Mouse (Mus musculus) heart, postnatal 36 days (tissue): ENCODE data around the gene Son. TPM values are rescaled to one million over a fixed set of nuclear protein-coding genes. Genes with fewer than 3 reads are reported as not detected.

Experiments used
- DNase-seq, 2 experiments: peaks; one replicate each; pipeline ENCODE4 v3.0.0; 2021 to 2022
- intact Hi-C: fragments of 180-260 bp; cut with DNase I; formaldehyde crosslinking; loops from one replicate; pipeline ENCODE4 v1.15.1; 2025
- total RNA-seq, 2 experiments: library from RNA; stranded (reverse); gene quantifications; 2 replicates each; pipeline ENCODE4 v1.2.3; 2021

Gene Son
- total RNA-seq, 2 experiments from 2014 or later, result 129 to 154 TPM

DNA sequence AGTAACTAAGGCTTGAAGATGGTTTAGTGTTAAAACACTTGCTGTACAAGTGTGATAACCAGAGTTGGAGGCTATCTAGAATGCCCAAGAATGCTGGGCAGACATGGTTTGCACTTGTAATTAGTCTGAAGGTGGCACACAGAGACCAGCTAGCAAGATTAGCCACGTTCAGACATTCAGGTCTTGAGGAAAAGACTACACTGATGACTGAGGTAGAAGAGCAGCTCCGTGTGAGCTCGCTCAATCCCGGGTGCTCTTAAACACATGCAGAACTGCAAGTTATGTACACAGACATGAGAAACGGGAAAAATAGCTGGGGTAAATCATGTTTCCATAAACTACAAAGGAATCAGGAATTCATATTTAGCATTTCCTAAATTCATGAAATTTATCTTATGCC, 33.4 kb downstream of the Son start:
- DNase-seq, result no peak
- intact Hi-C loops, result no loop called here

DNA sequence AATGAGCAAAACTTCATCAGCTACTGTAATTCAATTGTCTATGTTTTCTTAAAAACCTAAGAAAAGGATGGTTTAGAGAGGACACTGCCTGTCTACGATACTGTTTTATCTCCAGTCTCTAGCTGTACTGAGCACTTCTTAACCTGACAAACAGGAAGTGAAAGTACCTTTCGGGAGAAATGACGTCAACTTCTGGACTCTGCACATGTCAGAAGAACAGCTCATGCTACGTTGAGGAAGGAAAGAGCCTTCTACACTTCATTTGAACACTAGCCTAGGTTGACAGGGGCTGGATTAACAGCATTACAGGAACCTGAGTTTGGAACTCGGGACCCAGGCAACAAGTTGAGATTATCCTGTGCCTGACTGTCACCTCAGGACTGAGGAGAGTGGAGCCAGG, 38.2 kb downstream of the Son start:
- no peak for DNase-seq

DNA sequence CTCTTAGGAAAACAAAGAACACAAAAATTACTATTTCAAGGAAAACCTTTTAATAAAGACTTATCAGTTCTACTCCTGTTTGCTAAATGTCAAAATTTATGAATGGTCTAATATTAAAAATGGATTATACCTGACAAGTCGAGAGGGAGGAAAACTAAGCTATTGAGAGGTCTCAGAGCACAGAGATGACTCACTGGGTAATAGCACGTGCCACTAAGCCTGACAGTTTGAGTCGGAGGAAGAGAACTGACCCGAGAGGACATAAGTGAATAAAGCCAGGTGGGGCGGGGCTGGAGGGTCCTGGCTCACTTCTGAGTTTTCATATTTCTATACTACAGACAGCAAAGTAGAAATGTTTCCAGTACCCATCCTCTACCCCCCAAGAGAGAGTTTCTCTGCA, 39.1 kb downstream of the Son start:
- DNase-seq, result no peak
- intact Hi-C loops, result loop anchor here (5.0 kb wide), 1 partner anchor 39 kb away; the partner anchor contains the start of genes Gart and Son

More for the DNA sequence above, 38.2 kb downstream of the Son start:
- intact Hi-C loops, result loop anchor here (5.0 kb wide), 1 partner anchor 38 kb away; the partner anchor contains the start of genes Gart and Son

DNA sequence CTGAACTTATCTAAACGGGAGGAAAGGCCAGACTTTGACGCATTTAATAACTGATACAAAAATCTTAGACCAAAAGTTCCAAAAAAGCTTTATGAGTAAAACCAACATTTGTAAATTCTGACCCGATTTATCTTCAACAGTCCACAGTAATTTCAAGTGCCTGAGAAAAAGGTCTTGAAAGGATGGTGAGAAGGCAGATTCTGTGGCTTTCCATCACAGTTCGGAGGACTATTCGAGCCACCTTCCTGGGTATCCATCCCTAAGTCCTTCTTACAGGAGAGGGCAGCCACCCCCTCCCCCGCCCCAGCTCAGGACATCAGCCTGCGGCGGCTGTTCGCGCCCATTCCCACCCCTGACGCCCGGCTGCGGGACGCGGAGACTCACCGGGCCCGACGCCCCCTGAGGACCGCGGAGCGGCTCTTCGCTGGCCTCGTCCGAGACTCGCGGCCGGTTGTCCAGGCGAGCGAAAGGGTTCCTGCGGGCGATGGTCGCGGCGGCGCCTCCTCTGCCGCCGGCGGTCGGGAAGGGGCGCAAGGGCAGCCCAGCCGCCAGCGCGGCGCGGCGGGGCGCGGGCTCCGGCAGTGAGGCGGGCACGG, 40.8 kb downstream of the Son start:
- intact Hi-C loops, result loop anchor here (5.0 kb wide), 1 partner anchor 41 kb away; the partner anchor contains the start of genes Gart and Son

DNA sequence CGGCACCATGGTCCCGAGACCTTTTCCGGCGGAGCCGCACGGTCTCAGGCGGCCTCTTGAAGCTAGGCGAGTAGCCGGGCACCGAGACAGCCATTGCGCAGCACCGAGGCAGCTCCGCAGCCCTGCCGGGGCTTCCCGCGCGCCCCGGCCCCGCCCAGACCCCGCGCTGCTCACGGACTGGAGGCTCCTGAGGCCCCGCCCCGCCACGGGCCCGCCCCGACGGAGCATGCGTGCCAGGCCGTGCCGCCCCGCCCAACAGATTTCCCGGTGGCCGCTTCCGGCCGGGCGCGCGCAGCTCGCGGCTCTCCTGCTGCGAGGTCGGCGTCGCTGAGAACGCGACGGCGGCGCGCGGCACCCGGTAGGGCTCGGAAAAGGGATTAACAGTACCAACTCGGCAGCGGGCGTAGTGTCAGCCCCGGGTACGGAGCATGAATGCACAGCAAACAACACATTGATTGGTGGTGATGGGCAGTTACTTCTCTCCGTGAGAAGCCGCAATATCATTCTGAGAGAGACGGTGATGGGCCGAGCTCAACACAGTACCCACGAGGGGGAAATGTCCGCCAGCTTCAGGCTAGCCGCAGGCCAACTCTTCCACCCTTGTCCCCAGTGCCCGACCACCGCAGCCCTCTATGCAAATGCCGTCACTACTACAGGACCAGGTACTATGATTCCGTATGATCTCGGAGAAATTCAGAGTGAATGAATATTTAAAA, 41.5 kb downstream of the Son start, which contains the start of gene Donson:
TSS of gene Donson (minus strand) at position 152 of the 716 bp plus-strand sequence.
- DNase-seq, result peak; percentile 94 to 95
- intact Hi-C loops, result loop anchor here (5.0 kb wide), 1 partner anchor 41 kb away; the partner anchor contains the start of genes Gart and Son

More for the DNA sequence above, 40.8 kb downstream of the Son start:
- DNase-seq, result no peak

DNA sequence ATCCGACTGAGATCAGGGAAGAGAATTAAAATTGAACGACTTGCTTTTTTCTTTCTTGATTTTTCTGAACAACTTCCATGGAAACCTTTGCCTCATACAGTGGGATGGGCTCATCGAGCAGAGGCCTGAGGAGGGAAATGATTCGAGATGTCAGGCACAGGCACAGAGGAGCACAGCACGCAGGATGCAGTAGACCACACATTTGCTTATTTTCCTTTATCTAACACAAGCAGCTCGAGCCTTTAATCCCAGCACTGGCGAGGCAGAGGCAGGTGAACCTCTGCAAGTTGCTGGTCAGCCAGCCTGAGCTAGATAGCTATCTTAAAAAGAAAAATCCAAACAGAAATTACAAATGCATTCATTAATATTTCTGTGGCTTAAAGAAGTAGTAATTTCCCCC, 42.5 kb downstream of the Son start:
- no peak for DNase-seq
- intact Hi-C loops, result loop anchor here (5.0 kb wide), 1 partner anchor 42 kb away; the partner anchor contains the start of genes Gart and Son

DNA sequence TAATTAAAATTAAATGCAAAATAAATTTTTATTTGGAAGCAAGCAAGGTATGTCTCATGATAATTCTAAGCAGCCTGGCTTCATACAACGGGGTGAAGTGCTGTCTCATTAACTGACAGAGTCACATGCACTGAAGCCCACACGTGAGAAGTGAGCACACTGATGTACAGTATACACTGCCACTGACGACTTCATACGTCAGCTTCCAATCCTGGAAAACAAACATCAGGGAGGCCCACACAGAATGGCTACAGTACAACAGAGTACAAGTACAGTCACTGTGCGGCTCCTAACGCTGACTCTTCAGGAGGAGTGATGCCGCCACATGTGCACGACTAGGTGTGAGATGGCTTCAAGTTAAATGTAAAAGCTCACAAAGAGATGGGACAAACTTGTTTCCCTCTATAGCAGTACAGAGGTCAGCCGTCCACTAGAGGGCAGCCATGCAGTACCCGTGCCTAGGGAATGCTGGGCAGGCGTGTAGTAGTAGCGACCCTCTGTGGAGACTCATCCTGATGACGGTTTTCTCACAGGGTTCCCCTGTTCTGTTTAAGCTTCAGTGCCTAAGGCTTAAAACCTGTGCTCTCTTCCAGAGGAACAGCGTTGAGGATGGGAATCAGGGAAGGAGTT, 47.3 kb downstream of the Son start:
- peak; percentile 68 to 81 for DNase-seq
- intact Hi-C loops, result loop anchor here (2.0 kb wide), 1 partner anchor 222 kb away; no protein-coding TSS in a partner anchor

DNA sequence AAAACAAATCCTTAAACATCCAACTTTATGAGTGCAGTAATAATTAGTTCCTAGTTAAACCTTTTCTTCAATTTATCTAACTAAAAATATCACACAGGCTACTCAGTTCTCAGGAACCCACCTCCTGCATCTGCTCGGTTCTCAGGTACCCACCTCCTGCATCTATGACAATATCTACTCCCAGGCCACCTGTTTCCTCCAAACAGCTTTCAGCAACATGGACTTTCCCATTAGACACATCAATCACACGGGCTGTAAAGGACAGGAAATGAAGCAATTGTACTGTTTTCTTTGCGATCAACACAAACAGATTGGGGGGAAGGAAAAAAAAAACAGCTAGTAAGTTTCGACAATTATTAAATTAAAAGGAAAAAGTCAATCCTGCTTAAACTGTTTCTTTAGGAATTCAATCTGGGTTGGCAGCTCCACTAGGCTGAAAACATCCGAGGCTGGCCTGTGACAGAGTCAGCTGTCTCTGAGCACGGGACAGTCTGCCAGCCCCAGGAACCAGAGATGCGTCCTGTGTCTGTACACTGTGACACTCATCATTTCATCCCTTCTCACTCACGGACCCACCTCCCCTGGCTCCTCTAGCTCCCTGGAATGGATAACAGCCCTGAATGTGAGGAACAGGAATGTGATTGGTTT, 47.9 kb downstream of the Son start:
- intact Hi-C loops, result loop anchor here (2.0 kb wide), 1 partner anchor 222 kb away; no protein-coding TSS in a partner anchor
- no peak for DNase-seq

DNA sequence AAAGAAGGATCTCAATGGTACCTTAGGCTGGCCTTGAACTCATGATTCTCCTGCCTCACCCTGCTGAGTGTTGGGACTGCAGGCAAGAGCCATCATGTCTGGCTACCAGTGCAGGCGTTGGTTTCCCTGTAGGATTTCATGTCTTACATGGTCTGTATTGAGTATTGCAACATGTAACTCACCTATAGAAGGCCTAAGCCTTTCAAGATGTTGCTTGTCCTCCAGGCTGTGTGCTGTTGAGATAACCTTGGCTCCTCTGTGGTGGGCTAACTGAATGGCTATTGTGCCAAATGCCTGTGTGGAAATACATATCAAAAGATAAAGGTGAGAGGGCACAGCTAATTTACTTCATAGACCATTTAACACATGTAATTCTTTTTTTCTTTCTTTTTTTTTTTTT, 51.7 kb downstream of the Son start:
- intact Hi-C loops, result no loop called here
- no peak for DNase-seq

DNA sequence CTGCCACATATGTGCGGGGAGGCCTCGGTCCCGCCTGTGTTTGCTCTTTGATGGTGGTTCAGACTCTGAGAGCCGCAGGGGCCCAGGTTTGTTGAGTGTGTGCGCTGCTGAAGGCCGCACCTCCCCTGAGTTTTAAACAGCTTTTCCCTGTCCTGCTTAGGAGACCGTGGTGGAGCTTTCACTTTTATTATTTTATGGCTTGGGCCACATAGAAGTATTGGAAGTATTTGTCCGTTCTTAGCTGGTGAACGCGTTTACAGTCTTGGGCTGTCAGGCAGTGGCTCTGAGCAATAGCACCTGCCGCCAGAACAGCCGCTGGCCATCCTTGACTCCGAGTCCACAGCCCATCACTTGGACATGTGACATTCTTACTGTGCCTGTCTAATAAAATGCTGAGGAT, 54.6 kb downstream of the Son start:
- no peak for DNase-seq
- intact Hi-C loops, result no loop called here

DNA sequence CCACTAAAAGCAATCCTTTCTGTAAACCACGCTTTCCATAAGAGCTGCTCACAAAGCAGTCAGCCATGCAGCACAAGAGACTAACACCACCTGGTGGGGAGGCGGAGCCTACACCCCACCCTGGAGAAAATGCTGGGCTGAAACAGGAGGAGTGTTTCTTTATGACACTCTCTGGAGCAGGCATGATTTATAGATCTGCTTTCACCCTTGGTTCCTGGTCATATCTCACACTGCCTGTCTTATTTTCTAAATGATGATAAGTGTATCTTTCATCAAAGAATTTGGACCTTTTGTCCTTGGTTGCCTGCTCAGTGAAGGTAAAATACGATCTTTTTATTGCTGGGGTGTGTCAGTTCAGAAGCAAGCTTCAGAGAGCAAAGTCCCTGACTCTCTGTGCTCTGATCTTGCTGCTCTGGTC, 55.5 kb downstream of the Son start:
- intact Hi-C loops, result no loop called here
- no peak for DNase-seq

DNA sequence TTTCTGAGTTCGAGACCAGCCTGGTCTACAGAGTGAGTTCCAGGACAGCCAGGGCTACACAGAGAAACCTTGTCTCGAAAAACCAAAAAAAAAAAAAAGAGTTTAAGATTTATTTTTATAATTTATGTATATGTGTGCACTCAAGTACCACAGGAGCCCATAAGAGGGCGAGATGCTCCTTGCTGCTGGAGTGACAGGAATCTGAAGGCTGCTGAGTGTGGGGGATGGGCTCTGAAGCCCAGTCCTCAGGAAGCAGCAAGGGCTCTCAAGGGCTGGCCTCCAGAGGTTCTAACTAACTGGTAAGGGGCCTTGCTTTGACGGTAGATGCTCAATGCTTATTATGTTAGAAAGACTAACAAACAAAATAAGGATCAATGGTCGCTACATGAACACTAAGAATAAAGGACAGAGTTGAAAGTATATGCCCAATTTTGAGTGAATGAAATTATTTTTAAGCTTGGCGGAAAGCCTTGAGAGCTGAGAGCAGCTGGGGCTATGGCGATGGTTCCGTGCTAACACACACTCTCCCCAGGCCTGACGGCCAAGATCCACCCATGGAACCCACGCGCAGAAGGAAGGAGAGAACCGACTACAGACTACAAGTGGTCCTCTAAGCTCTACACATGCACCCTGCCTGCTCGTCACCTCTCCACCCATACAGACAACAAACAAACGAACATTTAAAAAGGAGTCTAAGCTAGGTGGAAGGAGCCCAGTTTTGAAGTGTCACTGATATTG, 57.5 kb downstream of the Son start:
- DNase-seq, result no peak
- intact Hi-C loops, result no loop called here

DNA sequence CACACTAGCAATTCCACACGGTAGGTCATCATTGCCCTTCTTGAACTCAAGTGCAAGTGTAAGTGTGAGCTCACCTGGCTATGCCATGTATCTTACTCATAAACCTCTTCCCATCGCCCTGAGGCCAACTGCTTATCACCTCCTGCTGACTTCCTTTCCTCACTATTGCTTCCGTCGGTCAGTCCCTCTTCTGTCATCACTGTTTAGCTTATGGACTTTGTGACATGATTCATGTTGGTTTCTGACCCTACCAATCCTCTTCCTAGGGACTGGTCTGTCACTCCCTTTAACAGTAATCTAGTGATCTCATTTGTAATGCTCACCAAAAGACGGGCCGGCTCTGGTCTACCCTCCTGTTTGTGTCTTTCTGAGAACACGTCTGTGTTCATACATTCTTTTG, 62.9 kb downstream of the Son start:
- no peak for DNase-seq
- intact Hi-C loops, result no loop called here

DNA sequence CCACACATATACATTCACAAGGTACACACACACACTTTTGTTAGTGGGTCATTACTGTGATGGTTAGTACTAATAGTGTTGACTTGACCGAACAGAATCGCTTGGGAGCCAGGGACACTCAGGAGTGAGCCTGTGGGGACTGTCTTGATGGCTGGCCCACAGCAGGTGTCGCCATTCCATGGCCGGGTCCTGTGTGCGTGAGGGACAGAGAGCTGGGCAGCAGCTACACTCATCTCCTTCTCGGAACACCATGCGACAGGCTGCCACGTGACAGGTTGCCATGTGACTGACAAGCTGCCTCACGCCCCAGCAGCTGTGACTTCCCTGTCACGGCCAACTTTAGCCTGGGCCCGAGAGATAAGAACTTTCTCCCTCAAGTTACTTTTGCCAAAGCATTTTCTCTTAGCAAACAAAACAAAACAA, 69.6 kb downstream of the Son start:
- peak; percentile 58 for DNase-seq

DNA sequence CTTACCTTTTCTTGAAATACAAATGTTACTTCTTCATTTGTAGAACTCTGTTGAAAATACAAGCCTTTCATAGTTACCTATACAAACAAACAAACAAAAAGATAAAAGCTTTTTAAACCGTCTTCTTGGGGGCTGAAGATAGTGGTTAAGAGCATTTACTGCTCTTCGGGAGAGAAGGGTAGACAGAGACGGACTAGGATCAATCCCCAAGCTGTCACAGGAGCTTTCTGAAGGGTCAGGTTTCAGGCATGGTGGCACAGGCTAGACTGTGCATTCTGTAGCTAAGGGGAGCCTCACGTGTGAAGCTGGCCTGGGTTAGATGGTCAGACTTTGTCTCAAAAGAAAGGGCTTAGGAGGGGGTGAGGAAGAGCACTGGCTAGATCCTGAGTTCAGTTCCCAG, 70.1 kb downstream of the Son start:
- no peak for DNase-seq
- intact Hi-C loops, result no loop called here

More for the DNA sequence above, 69.6 kb downstream of the Son start:
- intact Hi-C loops, result no loop called here

DNA sequence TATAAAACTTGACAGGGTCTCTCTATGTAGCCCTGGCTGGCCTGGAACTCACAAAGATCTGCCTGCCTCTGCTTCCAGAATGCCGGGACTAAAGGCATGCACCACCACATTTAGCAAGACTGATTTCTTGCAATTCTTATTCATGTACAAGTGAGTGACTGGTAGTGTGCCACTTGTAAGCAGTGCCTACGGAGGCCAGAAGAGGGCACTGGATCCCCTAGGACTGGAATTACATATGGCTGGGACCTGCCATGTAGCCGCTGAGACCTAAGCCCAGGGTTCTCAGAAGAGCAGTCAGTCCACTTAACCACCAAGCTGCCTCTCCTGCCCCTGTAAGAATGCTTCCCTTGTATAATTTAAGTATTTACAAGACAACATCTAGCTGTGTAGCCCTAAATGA, 76.9 kb downstream of the Son start:
- peak; percentile 67 to 73 for DNase-seq
- intact Hi-C loops, result loop anchor here (1.0 to 10.0 kb wide), 3 partner anchors 165 to 581 kb away; partner anchors contain the start of gene Smim11

DNA sequence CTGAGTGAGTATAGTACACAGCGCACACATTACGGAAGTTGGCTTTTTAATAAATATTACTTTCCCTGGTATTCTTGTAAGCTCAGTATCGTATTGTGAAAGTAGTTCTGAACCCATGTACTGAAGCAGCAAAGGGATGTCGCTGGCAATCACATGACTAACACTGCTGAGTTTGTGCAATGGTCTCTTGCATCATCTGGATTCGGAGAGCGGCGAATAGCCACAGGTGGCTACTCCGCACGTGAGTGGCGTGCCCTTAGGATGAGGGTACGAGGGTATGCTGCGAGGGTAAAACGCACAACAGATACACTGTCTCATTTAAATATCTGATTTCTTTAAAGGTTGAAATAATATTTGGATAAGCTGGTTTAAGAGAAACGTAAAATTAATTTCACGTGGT, 80.1 kb downstream of the Son start:
- no peak for DNase-seq
- intact Hi-C loops, result loop anchor here (5.0 to 10.0 kb wide), 2 partner anchors 75 to 577 kb away; partner anchors contain the start of gene Smim11

DNA sequence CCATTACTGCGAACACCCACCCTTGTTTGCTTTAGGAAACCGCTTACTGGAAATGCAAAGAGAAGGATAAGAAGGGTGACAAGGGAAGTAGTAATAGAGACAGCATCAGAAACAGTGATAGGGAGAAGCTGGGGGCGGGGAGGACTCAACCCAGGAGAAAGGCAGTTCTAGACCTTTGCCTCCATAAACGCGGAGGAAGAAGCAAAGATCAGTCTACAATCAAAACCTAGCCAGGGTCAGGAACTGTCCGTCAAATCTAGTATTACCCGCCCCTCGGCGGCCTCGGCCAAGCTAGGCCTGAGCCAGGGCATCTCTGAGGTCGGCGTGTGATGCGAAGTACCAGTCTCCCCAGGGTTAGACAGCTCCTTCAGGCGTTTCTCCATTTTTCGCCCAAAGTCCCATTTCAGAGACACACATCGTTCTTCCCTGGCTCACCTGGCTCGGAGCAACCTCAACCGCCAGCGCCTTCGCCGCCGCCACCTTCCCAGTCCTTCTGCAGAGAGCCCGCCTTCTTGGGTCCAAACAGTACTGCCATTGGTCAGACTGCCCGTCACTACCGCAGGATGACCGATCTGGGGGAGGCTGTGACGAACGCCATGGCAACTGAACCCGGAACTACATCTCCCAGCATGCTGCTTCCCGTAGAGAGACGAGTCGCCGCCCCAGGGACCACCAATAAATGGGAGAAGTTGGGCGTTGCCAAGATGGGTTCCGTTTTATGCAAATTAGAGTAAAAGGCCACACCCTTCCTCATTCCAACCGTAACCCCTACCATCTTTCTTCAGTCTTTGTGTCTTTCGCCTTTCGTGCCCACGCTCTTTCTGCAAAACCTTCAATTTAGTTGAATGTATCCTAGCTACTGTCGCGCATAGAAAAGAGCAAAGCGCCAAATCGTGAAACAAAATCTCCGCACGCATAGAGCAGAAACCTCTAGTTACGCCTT, 81.1 kb downstream of the Son start, which contains the start of gene Cryzl1:
TSS of gene Cryzl1 (minus strand) at position 853 of the 943 bp plus-strand sequence.
- peak; percentile 98 for DNase-seq
- intact Hi-C loops, result loop anchor here (5.0 to 10.0 kb wide), 2 partner anchors 74 to 576 kb away; partner anchors contain the start of gene Smim11
